In the genomic region with DNA sequence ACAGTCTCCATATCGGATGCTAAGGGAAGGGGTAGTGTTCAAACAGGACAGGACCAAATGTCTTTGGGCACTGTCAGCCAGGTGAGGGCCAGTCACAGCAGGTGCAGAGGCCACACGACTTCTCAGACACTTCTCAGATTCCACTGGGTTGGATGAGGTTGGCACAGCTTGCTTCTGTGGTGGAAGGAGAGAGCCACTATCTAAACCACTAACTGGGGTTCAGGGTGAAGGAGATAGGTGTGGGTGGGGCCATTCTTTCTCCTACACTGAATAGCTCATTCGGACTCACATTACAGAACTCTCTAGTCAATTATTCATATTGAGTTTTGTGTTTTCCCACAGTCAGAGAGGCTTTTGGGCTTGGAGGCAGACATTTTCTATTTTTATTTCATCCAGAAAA, we compare ENCODE assay signal across 25 mouse cellular contexts. TPM values are rescaled to one million over a fixed set of nuclear protein-coding genes. Genes with fewer than 3 reads are reported as not detected.
DNase-seq lines count a peak whose midpoint lies in the region; ATAC-seq and TF ChIP-seq lines count a peak whose summit lies in the region.
"Had no signal": no experiment of that assay in that cellular context is flagged by ENCODE, and none has a peak within 500 bp of the region (broad histone marks: within the 10 kb centered on the region; RNA-seq: fewer than 3 reads in every experiment).

No protein-coding gene starts in this region.

- peaks cover 0 to 2% of the 10 kb centered on the region in 2 experiments; a peak in 1 of 4 replicates for H3K36me3 ChIP-seq in MEL (ENCODE audit: control insufficient read depth in 1 of 2, insufficient read depth in 2 of 2, low read length in 2 of 2)
- no peaks in the 10 kb centered on the region for H3K36me3 ChIP-seq in forebrain, embryonic 11.5 days (ENCODE audit: control insufficient read depth, insufficient read depth, low read length)
- H3K36me3 ChIP-seq in hindbrain, embryonic 13.5 days, result no peaks in the 10 kb centered on the region
- H3K36me3 ChIP-seq: G1E had no signal

- H3K9ac ChIP-seq in MEL (ENCODE audit: control insufficient read depth, low read depth, low read length, poor library complexity, severe bottlenecking), result no peak overlapping the region
- H3K9ac ChIP-seq in forebrain, embryonic 11.5 days (ENCODE audit: low read length), result no peak overlapping the region
- no peak overlapping the region for H3K9ac ChIP-seq in hindbrain, embryonic 13.5 days

- no peaks in the 10 kb centered on the region for H3K79me2 ChIP-seq in MEL (ENCODE audit: control insufficient read depth, insufficient read depth, low read length, poor library complexity)

- DNase-seq in MEL (ENCODE audit: low read depth, low spot score), result peak; percentile 37
- no peak for DNase-seq in adrenal gland, adult 18-20 months (ENCODE audit: low spot score in 2 of 2)
- DNase-seq in Muller cell, postnatal 12 days (ENCODE audit: inconsistent ontology term), result no peak
- DNase-seq in forebrain, embryonic 11.5 days (ENCODE audit: low spot score), result no peak
- DNase-seq: adrenal gland, adult 2 months; adrenal gland, adult 8-10 months; adrenal gland, postnatal 10 days; adrenal gland, postnatal 14 days; adrenal gland, postnatal 25 days; adrenal gland, postnatal 36 days; B cell, adult 2 months; cerebellum, adult 11 months; cerebellum, adult 11-12 months; cerebellum, adult 18-20 months; cerebellum, adult 2 months; cerebellum, adult 8-10 months had no signal

- no peak overlapping the region for H3K4me3 ChIP-seq in MEL (ENCODE audit: control insufficient read depth in 1 of 2, insufficient read depth in 1 of 2, low read depth in 2 of 2, low read length in 2 of 2)
- no peak overlapping the region for H3K4me3 ChIP-seq in forebrain, embryonic 11.5 days (ENCODE audit: low read depth, low read length)
- H3K4me3 ChIP-seq in hindbrain, embryonic 13.5 days, result no peak overlapping the region

- H3K27me3 ChIP-seq in MEL (ENCODE audit: control insufficient read depth in 1 of 2, insufficient read depth in 2 of 2, low read length in 2 of 2), result no peaks in the 10 kb centered on the region
- no peaks in the 10 kb centered on the region for H3K27me3 ChIP-seq in forebrain, embryonic 11.5 days (ENCODE audit: control insufficient read depth, insufficient read depth, low read length)
- H3K27me3 ChIP-seq in hindbrain, embryonic 13.5 days, result no peaks in the 10 kb centered on the region
- H3K27me3 ChIP-seq: Patski had no signal

- TF ChIP-seq EP300 in MEL (IDR thresholded peaks at IDR 0.05; ENCODE audit: low read depth in 1 of 2, low read length in 2 of 2), result 0 out of 4 replicates have a peak, but pooled peaks of 1 of the 2 experiments have one; percentile 9

- no peak overlapping the region for H3K27ac ChIP-seq in MEL (ENCODE audit: control insufficient read depth, low read depth, low read length)
- H3K27ac ChIP-seq in forebrain, embryonic 11.5 days (ENCODE audit: low read depth, low read length), result no peak overlapping the region
- H3K27ac ChIP-seq in hindbrain, embryonic 13.5 days, result no peak overlapping the region

- no peak for TF ChIP-seq POLR2A in MEL (IDR thresholded peaks at IDR 0.05; ENCODE audit: control insufficient read depth in 1 of 2, insufficient read depth in 1 of 2, low read depth in 1 of 2, low read length in 2 of 2, poor library complexity in 1 of 2)

- no peak overlapping the region for H3K4me2 ChIP-seq in forebrain, embryonic 11.5 days (ENCODE audit: low read depth, low read length, severe bottlenecking)
- H3K4me2 ChIP-seq in hindbrain, embryonic 13.5 days, result no peak overlapping the region

- ATAC-seq in common myeloid progenitor, adult 5-6 weeks (replicated peaks; ENCODE audit: low read depth, poor library complexity, severe bottlenecking), result peak; percentile 27; the same call in 1 of the 2 replicates
- peak; percentile 79 for ATAC-seq in megakaryocyte progenitor cell, adult 5-6 weeks (replicated peaks; ENCODE audit: poor library complexity)
- peak; percentile 86 for ATAC-seq in megakaryocyte-erythroid progenitor cell, adult 5-6 weeks (replicated peaks; ENCODE audit: low FRiP score, low TSS enrichment, poor library complexity, severe bottlenecking)
- ATAC-seq in forebrain, embryonic 11.5 days (replicated peaks; ENCODE audit: low FRiP score), result no peak
- ATAC-seq in hindbrain, embryonic 13.5 days (ENCODE audit: low FRiP score), result no peak
- ATAC-seq: activated CD4-positive, CD25-positive, alpha-beta regulatory T cell, adult 4 months; CD4-positive, CD25-positive, alpha-beta regulatory T cell, adult 4 months; Patski had no signal

- H3K9me3 ChIP-seq in MEL (replicated peaks; ENCODE audit: insufficient read depth, low read length), result no peaks in the 10 kb centered on the region
- H3K9me3 ChIP-seq in forebrain, embryonic 11.5 days (ENCODE audit: control insufficient read depth, low read length), result no peaks in the 10 kb centered on the region
- H3K9me3 ChIP-seq in hindbrain, embryonic 13.5 days, result no peaks in the 10 kb centered on the region
- H3K9me3 ChIP-seq: G1E had no signal

- no peak for TF ChIP-seq CTCF in MEL (IDR thresholded peaks at IDR 0.05 in 2 of 3, conservative IDR thresholded peaks at IDR 0.05 in 1 of 3; ENCODE audit: control insufficient read depth in 1 of 3, insufficient read depth in 1 of 3, low read depth in 2 of 3, low read length in 3 of 3, poor library complexity in 1 of 3, severe bottlenecking in 1 of 3)

- H3K4me1 ChIP-seq in MEL (ENCODE audit: control insufficient read depth in 1 of 2, insufficient read depth in 2 of 2, low read length in 2 of 2), result peaks cover 0 to 4% of the 10 kb centered on the region in 2 experiments; a peak in 1 of 4 replicates
- H3K4me1 ChIP-seq in forebrain, embryonic 11.5 days (replicated peaks; ENCODE audit: control insufficient read depth, insufficient read depth, low read length), result no peaks in the 10 kb centered on the region
- H3K4me1 ChIP-seq in hindbrain, embryonic 13.5 days (replicated peaks), result no peaks in the 10 kb centered on the region

- TF ChIP-seq RAD21 in MEL (IDR thresholded peaks at IDR 0.05; ENCODE audit: low read depth, low read length), result no peak

- WGBS in forebrain, embryonic 11.5 days, result 66% methylated on average over 3 of the region's 3 CpGs
- WGBS in hindbrain, embryonic 13.5 days, result 73% methylated on average over 3 of the region's 3 CpGs

TF ChIP-seq in MEL, 35 proteins besides CTCF, POLR2A, EP300 and RAD21:
- TF ChIP-seq ZMIZ1 (IDR thresholded peaks at IDR 0.05; ENCODE audit: low read depth, low read length) (no peak), UBTF (IDR thresholded peaks at IDR 0.05; ENCODE audit: borderline replicate concordance, insufficient read depth, low read depth, low read length) (no peak), TCF12 (IDR thresholded peaks at IDR 0.05; ENCODE audit: low read depth, low read length) (0 out of 2 replicates have a peak, but pooled peaks have one; percentile 15), RCOR1 (IDR thresholded peaks at IDR 0.05; ENCODE audit: low read depth, low read length) (peak; percentile 60; the same call in 1 of the 2 replicates)

RNA-seq across cellular contexts. Expression of gene Mkrn2os, which starts 3.3 kb away (rescaled TPM):
- not detected in 2 replicates for total RNA-seq in MEL (2012; rRNA removed)
- polyA plus RNA-seq in MEL (2012; ENCODE audit: insufficient read depth in 1 of 2, insufficient read length in 2 of 2, low read depth in 1 of 2, low replicate concordance in 2 of 2, missing spikeins in 1 of 2), result under 1 TPM in 1 of 2 experiments, not detected in 1; 0.46 TPM
- not detected in 2 replicates for total RNA-seq in common myeloid progenitor, adult 5-6 weeks (2017)
- not detected in 2 replicates for total RNA-seq in megakaryocyte progenitor cell, adult 5-6 weeks (2015)
- not detected in 2 replicates for total RNA-seq in megakaryocyte progenitor cell, adult 5-6 weeks (2017)
- total RNA-seq in megakaryocyte-erythroid progenitor cell, adult 5-6 weeks (2014; fragmentation: Nextera tagmentation), result not detected in 2 replicates
- total RNA-seq in megakaryocyte-erythroid progenitor cell, adult 5-6 weeks (2017), result not detected in 2 replicates
- total RNA-seq in adrenal gland, adult 18-20 months (2021), result not detected
- 0.29 TPM in 1 of 2 replicates, not detected in the other for polyA plus RNA-seq in forebrain, embryonic 11.5 days (2014; fragmentation: Nextera tagmentation; extraction: Ambion mirVana)
- 0.26 and 0.63 TPM in 2 replicates for polyA plus RNA-seq in hindbrain, embryonic 13.5 days (2015; fragmentation: Nextera tagmentation; extraction: Ambion mirVana)
- total RNA-seq: adrenal gland, adult 2 months; adrenal gland, adult 8-10 months; adrenal gland, postnatal 25 days; adrenal gland, postnatal 36 days; CH12.LX; G1E had no signal
- polyA plus RNA-seq: G1E had no signal

RNA-seq across cellular contexts. Expression of gene Mkrn2, which starts 6.0 kb away (rescaled TPM):
- total RNA-seq in MEL (2012; rRNA removed), result 13.1 and 15.8 TPM in 2 replicates
- polyA plus RNA-seq in MEL (2012; ENCODE audit: insufficient read depth in 1 of 2, insufficient read length in 2 of 2, low read depth in 1 of 2, low replicate concordance in 2 of 2, missing spikeins in 1 of 2), result 10 to 100 TPM in 1 of 2 experiments, not detected in 1; 38.1 TPM
- 19.9 and 21.8 TPM in 2 replicates for total RNA-seq in common myeloid progenitor, adult 5-6 weeks (2017)
- 10.6 and 12.2 TPM in 2 replicates for total RNA-seq in megakaryocyte progenitor cell, adult 5-6 weeks (2015)
- total RNA-seq in megakaryocyte progenitor cell, adult 5-6 weeks (2017), result 13.5 and 27.0 TPM in 2 replicates
- total RNA-seq in megakaryocyte-erythroid progenitor cell, adult 5-6 weeks (2014; fragmentation: Nextera tagmentation), result 5.5 and 17.0 TPM in 2 replicates
- total RNA-seq in megakaryocyte-erythroid progenitor cell, adult 5-6 weeks (2017), result 14.7 and 26.0 TPM in 2 replicates
- total RNA-seq in adrenal gland, adult 18-20 months (2021), result 10 to 100 TPM; 34.8 to 37.9 TPM
- polyA plus RNA-seq in forebrain, embryonic 11.5 days (2014; fragmentation: Nextera tagmentation; extraction: Ambion mirVana), result 23.4 and 26.2 TPM in 2 replicates
- 30.2 and 36.7 TPM in 2 replicates for polyA plus RNA-seq in hindbrain, embryonic 13.5 days (2015; fragmentation: Nextera tagmentation; extraction: Ambion mirVana)

RNA-seq across cellular contexts. Expression of gene Tsen2, which starts 51.2 kb away (rescaled TPM):
- total RNA-seq in MEL (2012; rRNA removed), result 24.6 and 27.0 TPM in 2 replicates
- polyA plus RNA-seq in MEL (2012; ENCODE audit: insufficient read depth in 1 of 2, insufficient read length in 2 of 2, low read depth in 1 of 2, low replicate concordance in 2 of 2, missing spikeins in 1 of 2), result 10 to 100 TPM in 1 of 2 experiments, not detected in 1; 32.6 TPM
- 14.7 and 20.9 TPM in 2 replicates for total RNA-seq in common myeloid progenitor, adult 5-6 weeks (2017)
- 12.9 and 15.2 TPM in 2 replicates for total RNA-seq in megakaryocyte progenitor cell, adult 5-6 weeks (2015)
- 12.3 and 25.9 TPM in 2 replicates for total RNA-seq in megakaryocyte progenitor cell, adult 5-6 weeks (2017)
- 18.7 and 27.8 TPM in 2 replicates for total RNA-seq in megakaryocyte-erythroid progenitor cell, adult 5-6 weeks (2014; fragmentation: Nextera tagmentation)
- 31.5 and 35.8 TPM in 2 replicates for total RNA-seq in megakaryocyte-erythroid progenitor cell, adult 5-6 weeks (2017)
- total RNA-seq in adrenal gland, adult 18-20 months (2021), result 1 to 10 TPM; 6.8 to 8.7 TPM
- 33.8 and 34.6 TPM in 2 replicates for polyA plus RNA-seq in forebrain, embryonic 11.5 days (2014; fragmentation: Nextera tagmentation; extraction: Ambion mirVana)
- polyA plus RNA-seq in hindbrain, embryonic 13.5 days (2015; fragmentation: Nextera tagmentation; extraction: Ambion mirVana), result 30.1 and 33.4 TPM in 2 replicates

Comparison
In these comparisons a context has a peak if more than half of its experiments do, and no peak if none do; other contexts are left out.
1. ATAC-seq: peak in common myeloid progenitor, adult 5-6 weeks (single experiment), megakaryocyte progenitor cell, adult 5-6 weeks (single experiment) and megakaryocyte-erythroid progenitor cell, adult 5-6 weeks (single experiment); none in forebrain, embryonic 11.5 days (single experiment) and hindbrain, embryonic 13.5 days (single experiment).